Mouse (Mus musculus): ENCODE data around the gene Fam133b. TPM values are rescaled to one million over a fixed set of nuclear protein-coding genes. Genes with fewer than 3 reads are reported as not detected.

The Fam133b gene
- polyA plus RNA-seq, 1 experiment from 2014 or later = 43.1 TPM

DNA sequence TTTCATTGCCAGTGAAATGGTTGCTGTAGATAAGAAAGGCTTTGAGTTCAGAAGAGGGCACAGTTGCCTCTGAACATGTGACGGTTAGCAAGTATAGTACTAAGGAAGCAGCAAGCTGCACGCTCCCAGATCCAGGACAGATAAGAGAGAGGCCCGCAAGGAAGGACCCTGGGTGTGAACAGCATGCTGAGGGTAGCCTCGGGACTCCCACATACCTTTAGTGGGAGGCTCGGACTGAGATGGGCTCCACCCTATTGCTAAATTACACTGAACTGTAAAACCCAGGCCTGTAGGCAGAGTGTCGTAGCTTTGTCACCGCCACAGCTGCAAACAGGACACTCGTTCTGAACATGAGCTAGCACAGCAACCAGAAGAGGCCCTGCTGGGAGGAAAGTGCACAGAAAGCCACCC, 28.7 kb upstream of the Fam133b start:
- Histone ChIP-seq H3K4me1 (replicated peaks; ENCODE audit: control insufficient read depth, insufficient read depth, low read length) (no peaks in the 10 kb centered on the region), H3K9me3 (ENCODE audit: control insufficient read depth, low read length) (no peaks in the 10 kb centered on the region), H3K27me3 (ENCODE audit: control insufficient read depth, insufficient read depth, low read length) (no peaks in the 10 kb centered on the region), H3K9ac (ENCODE audit: low read depth, low read length) (no peak overlapping the region), H3K27ac (ENCODE audit: low read depth, low read length) (no peak overlapping the region), H3K4me3 (ENCODE audit: low read depth, low read length) (no peak overlapping the region), H3K4me2 (replicated peaks; ENCODE audit: low read depth, low read length) (no peak overlapping the region), H3K36me3 (ENCODE audit: control insufficient read depth, insufficient read depth, low read length) (no peaks in the 10 kb centered on the region)
- no peak for ATAC-seq (ENCODE audit: low FRiP score)
- DNase-seq (ENCODE audit: low spot score) = no peak
- WGBS = 71% methylated on average over 8 of the region's 8 CpGs

DNA sequence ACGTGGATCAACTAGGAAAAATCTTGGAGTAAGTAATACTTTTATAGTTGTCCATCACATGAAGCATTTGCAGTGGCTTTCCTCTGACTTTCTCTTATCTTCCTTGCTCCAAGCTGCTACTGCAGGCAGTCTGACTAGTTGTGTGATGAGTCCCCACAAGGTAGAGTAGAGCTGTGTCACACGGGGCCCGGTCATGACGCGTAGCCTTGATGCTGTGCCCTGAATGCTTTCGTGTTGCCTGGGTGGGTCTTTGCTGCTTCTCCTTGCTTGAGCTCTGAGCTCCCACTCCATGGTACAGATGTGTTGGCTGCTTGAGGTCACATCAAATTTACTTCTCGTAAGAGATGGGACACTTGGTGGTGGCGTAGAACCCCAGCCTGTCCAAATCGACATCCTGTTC, 28.2 kb upstream of the Fam133b start:
- H3K27me3 ChIP-seq (ENCODE audit: control insufficient read depth, insufficient read depth, low read length) = no peaks in the 10 kb centered on the region
- no peak overlapping the region for H3K4me2 ChIP-seq (replicated peaks; ENCODE audit: low read depth, low read length)
- WGBS = 95% methylated on average over 9 of the region's 9 CpGs
- DNase-seq (ENCODE audit: low spot score) = no peak
- no peak overlapping the region for H3K9ac ChIP-seq (ENCODE audit: low read depth, low read length)
- no peaks in the 10 kb centered on the region for H3K9me3 ChIP-seq (ENCODE audit: control insufficient read depth, low read length)
- no peaks in the 10 kb centered on the region for H3K36me3 ChIP-seq (ENCODE audit: control insufficient read depth, insufficient read depth, low read length)
- no peak overlapping the region for H3K27ac ChIP-seq (ENCODE audit: low read depth, low read length)
- H3K4me3 ChIP-seq (ENCODE audit: low read depth, low read length) = no peak overlapping the region
- ATAC-seq (ENCODE audit: low FRiP score) = no peak
- no peaks in the 10 kb centered on the region for H3K4me1 ChIP-seq (replicated peaks; ENCODE audit: control insufficient read depth, insufficient read depth, low read length)

DNA sequence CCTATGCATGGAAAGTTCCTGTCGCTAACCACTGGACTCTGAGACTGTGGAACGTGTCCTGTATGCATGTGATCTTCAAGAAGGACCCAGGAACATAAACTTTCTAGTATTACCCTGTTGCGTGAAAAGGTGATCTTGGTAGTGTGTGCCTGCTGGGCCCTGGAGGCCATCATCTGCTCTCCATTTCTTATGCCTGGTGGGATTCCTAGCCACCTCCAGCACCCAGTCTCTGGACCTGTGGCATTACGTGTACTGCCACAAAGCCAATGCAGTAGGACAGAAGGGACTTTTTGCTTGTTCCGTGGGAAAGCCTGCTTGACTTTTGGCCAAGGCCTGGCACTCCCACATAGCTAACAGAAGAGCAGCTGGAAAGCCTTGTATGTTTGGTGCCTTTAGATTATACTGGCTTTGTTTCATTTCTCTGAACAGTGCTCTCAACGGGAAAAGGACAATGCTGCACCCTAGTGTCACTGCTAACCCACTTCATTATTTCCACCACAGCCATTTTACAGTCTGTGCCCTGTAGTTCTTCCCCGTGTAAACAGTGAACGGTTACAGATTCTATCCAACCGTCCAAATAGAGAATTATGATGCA, 27.1 kb upstream of the Fam133b start:
- Histone ChIP-seq H3K27me3 (ENCODE audit: control insufficient read depth, insufficient read depth, low read length) (no peaks in the 10 kb centered on the region), H3K27ac (ENCODE audit: low read depth, low read length) (no peak overlapping the region), H3K9ac (ENCODE audit: low read depth, low read length) (no peak overlapping the region), H3K4me1 (replicated peaks; ENCODE audit: control insufficient read depth, insufficient read depth, low read length) (no peaks in the 10 kb centered on the region), H3K4me3 (ENCODE audit: low read depth, low read length) (no peak overlapping the region), H3K36me3 (ENCODE audit: control insufficient read depth, insufficient read depth, low read length) (no peaks in the 10 kb centered on the region), H3K9me3 (ENCODE audit: control insufficient read depth, low read length) (no peaks in the 10 kb centered on the region), H3K4me2 (replicated peaks; ENCODE audit: low read depth, low read length) (no peak overlapping the region)
- 77% methylated on average over 9 of the region's 9 CpGs for WGBS
- peak; percentile 33; the same call in 1 of the 2 replicates for ATAC-seq (ENCODE audit: low FRiP score)
- DNase-seq (ENCODE audit: low spot score) = peak; percentile 15

DNA sequence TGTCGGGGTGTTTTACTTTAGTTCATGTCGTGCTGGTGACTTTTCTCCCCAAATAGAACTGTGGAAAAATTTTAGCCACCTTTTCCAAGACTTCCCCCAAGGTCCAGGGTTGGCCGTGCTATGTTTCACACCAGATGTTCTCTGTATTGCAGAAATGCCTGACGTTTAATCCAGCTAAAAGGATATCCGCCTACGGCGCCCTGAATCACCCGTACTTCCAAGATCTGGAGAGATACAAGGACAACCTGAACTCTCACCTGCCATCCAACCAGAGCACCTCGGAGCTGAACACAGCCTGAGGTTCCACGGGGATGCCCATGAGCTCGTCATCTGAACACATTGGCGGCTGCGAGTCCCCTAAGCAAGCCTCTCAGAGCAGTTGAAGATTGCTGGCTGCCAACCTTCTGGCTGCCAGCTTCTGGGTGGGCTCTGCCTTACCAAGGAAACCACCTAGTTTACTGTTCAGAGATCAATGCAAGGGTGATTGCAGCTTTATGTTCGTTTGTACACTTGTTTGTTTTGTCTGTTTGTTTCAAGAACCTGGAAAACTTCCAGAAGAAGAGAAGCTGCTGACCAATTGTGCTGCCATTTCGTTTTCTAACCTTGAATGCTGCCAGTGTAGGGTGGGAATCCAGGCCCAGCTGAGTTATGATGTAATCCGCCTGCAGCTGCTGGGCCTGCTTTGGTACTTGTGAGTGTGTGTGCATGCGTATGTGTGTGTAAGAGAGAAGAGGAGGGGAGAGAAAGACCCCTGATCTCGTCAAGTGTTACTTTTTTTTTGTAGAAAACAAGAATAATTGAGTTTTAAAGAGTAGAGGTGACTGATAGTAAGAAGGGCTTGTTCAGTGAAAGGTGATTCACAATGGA, 22.9 kb upstream of the Fam133b start:
- 88% methylated on average over 18 of the region's 18 CpGs for WGBS
- ATAC-seq (ENCODE audit: low FRiP score) = no peak
- no peak overlapping the region for H3K27ac ChIP-seq (ENCODE audit: low read depth, low read length)

DNA sequence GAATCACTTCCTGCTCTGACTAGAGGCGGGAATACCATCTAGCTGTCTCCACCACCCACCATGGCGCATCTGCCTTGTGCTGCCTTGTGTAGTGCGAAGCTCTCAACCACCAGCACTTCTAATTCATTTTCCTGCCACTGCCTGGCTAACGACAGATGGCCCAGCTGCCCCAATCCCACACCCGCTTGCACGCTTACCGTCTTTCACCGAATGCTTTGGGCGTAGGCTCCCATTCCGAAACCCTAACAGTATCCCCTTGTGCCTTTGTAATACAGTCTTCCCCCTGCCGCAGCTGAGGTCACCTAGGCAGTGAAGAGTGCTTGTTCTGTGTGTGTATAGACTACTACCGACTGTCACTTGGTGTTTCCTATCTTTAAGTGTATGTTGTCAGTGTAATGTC, 21.9 kb upstream of the Fam133b start:
- no peak; the same call in 1 of the 2 replicates for ATAC-seq (ENCODE audit: low FRiP score)
- H3K36me3 ChIP-seq (ENCODE audit: control insufficient read depth, insufficient read depth, low read length) = no peaks in the 10 kb centered on the region
- WGBS = 80% methylated on average over 12 of the region's 12 CpGs

More for the DNA sequence above, 22.9 kb upstream of the Fam133b start:
- Histone ChIP-seq H3K9ac (ENCODE audit: low read depth, low read length) (no peak overlapping the region), H3K27me3 (ENCODE audit: control insufficient read depth, insufficient read depth, low read length) (no peaks in the 10 kb centered on the region), H3K4me3 (ENCODE audit: low read depth, low read length) (no peak overlapping the region), H3K4me1 (replicated peaks; ENCODE audit: control insufficient read depth, insufficient read depth, low read length) (no peaks in the 10 kb centered on the region), H3K36me3 (ENCODE audit: control insufficient read depth, insufficient read depth, low read length) (no peaks in the 10 kb centered on the region), H3K4me2 (replicated peaks; ENCODE audit: low read depth, low read length) (no peak overlapping the region), H3K9me3 (ENCODE audit: control insufficient read depth, low read length) (no peaks in the 10 kb centered on the region)
- no peak for DNase-seq (ENCODE audit: low spot score)

DNA sequence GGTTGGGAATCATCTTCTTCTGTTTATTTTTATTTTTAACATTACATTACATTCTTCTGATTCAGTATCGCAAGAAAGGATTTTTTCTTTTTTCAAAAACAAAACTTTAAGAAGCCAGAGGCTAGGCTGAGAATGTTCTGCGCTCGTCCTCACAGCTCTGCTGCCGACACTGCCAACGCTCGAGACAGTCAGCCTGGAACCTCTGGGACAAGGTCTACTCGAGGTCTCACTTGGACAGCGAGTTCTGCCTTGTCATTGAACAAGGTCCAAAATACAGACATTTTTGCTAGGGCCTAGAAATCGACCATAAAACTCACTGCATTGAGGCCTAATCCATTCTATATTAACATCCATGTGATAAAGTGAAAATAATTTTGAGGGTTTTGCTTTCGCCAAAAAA, 20.8 kb upstream of the Fam133b start:
- Histone ChIP-seq H3K4me1 (replicated peaks; ENCODE audit: control insufficient read depth, insufficient read depth, low read length) (no peaks in the 10 kb centered on the region), H3K4me2 (replicated peaks; ENCODE audit: low read depth, low read length) (no peak overlapping the region), H3K36me3 (ENCODE audit: control insufficient read depth, insufficient read depth, low read length) (no peaks in the 10 kb centered on the region), H3K4me3 (ENCODE audit: low read depth, low read length) (no peak overlapping the region), H3K9ac (ENCODE audit: low read depth, low read length) (no peak overlapping the region), H3K27ac (ENCODE audit: low read depth, low read length) (no peak overlapping the region), H3K27me3 (ENCODE audit: control insufficient read depth, insufficient read depth, low read length) (no peaks in the 10 kb centered on the region), H3K9me3 (ENCODE audit: control insufficient read depth, low read length) (no peaks in the 10 kb centered on the region)
- WGBS = 96% methylated on average over 10 of the region's 10 CpGs
- ATAC-seq (ENCODE audit: low FRiP score) = no peak
- no peak for DNase-seq (ENCODE audit: low spot score)

More for the DNA sequence above, 21.9 kb upstream of the Fam133b start:
- Histone ChIP-seq H3K27me3 (ENCODE audit: control insufficient read depth, insufficient read depth, low read length) (no peaks in the 10 kb centered on the region), H3K4me3 (ENCODE audit: low read depth, low read length) (no peak overlapping the region), H3K27ac (ENCODE audit: low read depth, low read length) (no peak overlapping the region), H3K9me3 (ENCODE audit: control insufficient read depth, low read length) (no peaks in the 10 kb centered on the region), H3K9ac (ENCODE audit: low read depth, low read length) (no peak overlapping the region), H3K4me2 (replicated peaks; ENCODE audit: low read depth, low read length) (no peak overlapping the region), H3K4me1 (replicated peaks; ENCODE audit: control insufficient read depth, insufficient read depth, low read length) (no peaks in the 10 kb centered on the region)
- DNase-seq (ENCODE audit: low spot score) = no peak

DNA sequence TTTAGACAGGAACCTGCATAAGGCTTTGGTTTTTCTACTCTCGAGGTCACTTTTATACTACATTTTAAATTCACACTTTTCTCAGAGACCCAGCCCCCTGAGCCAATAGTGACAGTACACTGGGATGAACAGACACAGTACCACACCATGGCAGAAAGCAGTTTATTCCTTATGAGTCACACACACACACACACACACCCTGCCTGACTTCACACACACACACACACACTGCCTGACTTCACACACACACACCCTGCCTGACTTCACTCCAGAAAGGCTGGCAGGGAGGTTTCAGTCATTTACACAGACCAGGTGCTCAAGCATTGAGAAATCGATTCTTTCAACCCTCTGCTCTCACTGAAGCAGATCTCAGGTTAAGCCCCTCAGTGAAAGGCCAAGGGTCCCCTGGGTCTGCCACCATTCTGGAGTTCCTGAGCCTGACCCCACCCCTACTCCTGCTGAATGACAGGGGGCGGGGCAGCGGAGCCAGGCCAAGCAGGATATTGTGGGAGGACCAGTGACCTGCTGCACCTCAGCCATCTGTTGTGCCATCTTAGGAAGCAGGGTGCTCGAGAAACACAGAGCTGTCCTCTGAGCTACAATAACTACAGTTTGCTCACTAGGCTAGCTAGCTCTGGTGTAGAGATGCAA, 16.5 kb upstream of the Fam133b start:
- Histone ChIP-seq H3K27ac (ENCODE audit: low read depth, low read length) (no peak overlapping the region), H3K9me3 (ENCODE audit: control insufficient read depth, low read length) (no peaks in the 10 kb centered on the region)
- DNase-seq (ENCODE audit: low spot score) = peak; percentile 51

DNA sequence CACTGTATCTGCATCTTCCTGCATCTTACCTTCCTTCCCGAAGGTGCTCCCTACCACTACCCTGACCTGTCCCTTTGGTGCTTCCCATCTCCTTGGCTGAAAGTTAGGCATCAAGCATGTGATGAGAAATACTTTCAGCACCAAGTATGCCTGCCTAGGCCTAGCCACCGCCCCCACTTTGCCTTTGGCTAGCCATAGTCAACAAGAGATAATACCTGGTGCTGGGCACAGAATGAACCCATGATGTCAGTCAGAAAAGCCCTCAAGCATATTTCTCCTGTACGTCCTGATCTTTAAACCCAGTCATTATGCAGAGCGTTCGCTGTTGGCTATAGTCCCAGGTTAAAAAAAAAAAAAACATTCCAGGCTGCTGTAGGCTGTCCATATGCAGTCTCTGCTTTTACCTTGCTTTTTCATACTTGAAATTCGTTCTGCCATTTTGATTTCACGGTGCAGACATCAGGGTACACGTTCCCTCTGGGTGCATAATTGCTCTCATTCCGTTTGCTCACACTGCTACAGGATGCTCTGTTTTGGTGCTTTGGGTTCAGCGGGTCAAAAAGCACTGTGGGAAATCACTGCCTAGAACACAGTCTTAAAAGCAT, 13.9 kb upstream of the Fam133b start:
- Histone ChIP-seq H3K27me3 (ENCODE audit: control insufficient read depth, insufficient read depth, low read length) (no peaks in the 10 kb centered on the region), H3K36me3 (ENCODE audit: control insufficient read depth, insufficient read depth, low read length) (no peaks in the 10 kb centered on the region), H3K9me3 (ENCODE audit: control insufficient read depth, low read length) (no peaks in the 10 kb centered on the region), H3K9ac (ENCODE audit: low read depth, low read length) (no peak overlapping the region), H3K4me1 (replicated peaks; ENCODE audit: control insufficient read depth, insufficient read depth, low read length) (no peaks in the 10 kb centered on the region), H3K4me2 (replicated peaks; ENCODE audit: low read depth, low read length) (no peak overlapping the region), H3K27ac (ENCODE audit: low read depth, low read length) (no peak overlapping the region), H3K4me3 (ENCODE audit: low read depth, low read length) (no peak overlapping the region)
- WGBS = 77% methylated on average over 10 of the region's 10 CpGs
- ATAC-seq (ENCODE audit: low FRiP score) (no peak), DNase-seq (ENCODE audit: low spot score) (no peak)

More for the DNA sequence above, 16.5 kb upstream of the Fam133b start:
- H3K4me2 ChIP-seq (replicated peaks; ENCODE audit: low read depth, low read length) = no peak overlapping the region
- no peaks in the 10 kb centered on the region for H3K27me3 ChIP-seq (ENCODE audit: control insufficient read depth, insufficient read depth, low read length)
- ATAC-seq (ENCODE audit: low FRiP score) = peak; percentile 89
- no peaks in the 10 kb centered on the region for H3K4me1 ChIP-seq (replicated peaks; ENCODE audit: control insufficient read depth, insufficient read depth, low read length)
- H3K36me3 ChIP-seq (ENCODE audit: control insufficient read depth, insufficient read depth, low read length) = no peaks in the 10 kb centered on the region
- H3K4me3 ChIP-seq (ENCODE audit: low read depth, low read length) = no peak overlapping the region
- 36% methylated on average over 5 of the region's 5 CpGs for WGBS
- no peak overlapping the region for H3K9ac ChIP-seq (ENCODE audit: low read depth, low read length)
